Mouse (Mus musculus): Measurements from ENCODE around the gene Crtc2. TPM values are rescaled to one million over a fixed set of nuclear protein-coding genes. Genes with fewer than 3 reads are reported as not detected.
A peak's percentile ranks its signal among the peaks of the same experiment; 100 is the strongest.
"Not testable (repeated sequence)": the region's sequence is repeated elsewhere in the genome, so short reads cannot be mapped to it uniquely, and the experiment has no call there.

Crtc2 gene
- polyA plus RNA-seq, 2 experiments: 17.5 to 71.8 TPM

- no peak for TF ChIP-seq POLR2A (IDR thresholded peaks at IDR 0.05; ENCODE audit: borderline replicate concordance, extremely low read depth, insufficient read depth, insufficient read length)
- no peaks in the 10 kb centered on the region for H3K27me3 ChIP-seq (ENCODE audit: control insufficient read depth, insufficient read depth, low read length)
- WGBS: 85% methylated on average over 6 of the region's 6 CpGs
- H3K4me2 ChIP-seq (replicated peaks; ENCODE audit: low read depth, low read length, severe bottlenecking): no peak overlapping the region
- DNase-seq (ENCODE audit: low spot score): no peak
- H3K9me3 ChIP-seq (ENCODE audit: control insufficient read depth, low read length): no peaks in the 10 kb centered on the region
- no peak overlapping the region for H3K27ac ChIP-seq (replicated peaks; ENCODE audit: low read depth, low read length)
- no peak overlapping the region for H3K4me3 ChIP-seq (replicated peaks; ENCODE audit: low read length)
- H3K9ac ChIP-seq (ENCODE audit: low read depth, low read length, severe bottlenecking): no peak overlapping the region
- no peak for ATAC-seq (ENCODE audit: low FRiP score, low read depth)
- H3K36me3 ChIP-seq (ENCODE audit: control insufficient read depth, insufficient read depth, low read length): peaks cover 21% of the 10 kb centered on the region
- peaks cover 17% of the 10 kb centered on the region for H3K4me1 ChIP-seq (ENCODE audit: control insufficient read depth, insufficient read depth, low read length)
These were observed 3.2 kb upstream of the Crtc2 start for GRCm38 (mm10) chr3:90250791-90251190.

- H3K27me3 ChIP-seq (ENCODE audit: control insufficient read depth, insufficient read depth, low read length); H3K9me3 ChIP-seq (ENCODE audit: control insufficient read depth, low read length); ATAC-seq (ENCODE audit: low FRiP score, low read depth); H3K9ac ChIP-seq (ENCODE audit: low read depth, low read length, severe bottlenecking); DNase-seq (ENCODE audit: low spot score); H3K27ac ChIP-seq (replicated peaks; ENCODE audit: low read depth, low read length); H3K4me3 ChIP-seq (replicated peaks; ENCODE audit: low read length); H3K4me2 ChIP-seq (replicated peaks; ENCODE audit: low read depth, low read length, severe bottlenecking): not testable (repeated sequence)
- peaks cover 17% of the 10 kb centered on the region for H3K4me1 ChIP-seq (ENCODE audit: control insufficient read depth, insufficient read depth, low read length)
- H3K36me3 ChIP-seq (ENCODE audit: control insufficient read depth, insufficient read depth, low read length): peaks cover 23% of the 10 kb centered on the region
- 95% methylated on average over 6 of the region's 12 CpGs for WGBS
These were observed 2.2 kb upstream of the Crtc2 start for GRCm38 (mm10) chr3:90251731-90252226.

DNA sequence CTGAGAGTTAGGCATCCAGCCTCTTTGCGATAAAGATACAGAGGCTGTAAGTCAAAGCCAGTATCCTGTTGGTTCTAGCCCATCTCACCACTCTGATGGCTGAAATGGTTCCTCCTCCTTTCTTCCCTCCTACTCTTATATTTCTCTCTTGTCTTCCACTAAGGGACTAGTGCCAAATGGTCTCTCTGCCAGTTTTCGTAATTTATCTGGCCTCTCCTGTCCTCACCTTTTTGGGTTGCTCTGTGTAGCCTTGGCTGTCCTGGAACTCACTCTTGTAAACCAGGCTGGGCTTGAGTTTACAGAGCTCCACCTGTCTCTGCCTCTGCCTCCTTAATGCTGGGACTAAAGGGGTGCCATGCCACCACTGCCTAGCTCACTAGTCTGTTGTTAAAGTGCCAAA, 1.3 kb upstream of the Crtc2 start:
- DNase-seq (ENCODE audit: low spot score); ATAC-seq (ENCODE audit: low FRiP score, low read depth); H3K27ac ChIP-seq (replicated peaks; ENCODE audit: low read depth, low read length); H3K4me3 ChIP-seq (replicated peaks; ENCODE audit: low read length); H3K27me3 ChIP-seq (ENCODE audit: control insufficient read depth, insufficient read depth, low read length); H3K4me2 ChIP-seq (replicated peaks; ENCODE audit: low read depth, low read length, severe bottlenecking); H3K9ac ChIP-seq (ENCODE audit: low read depth, low read length, severe bottlenecking); H3K9me3 ChIP-seq (ENCODE audit: control insufficient read depth, low read length): not testable (repeated sequence)
- Histone ChIP-seq H3K4me1 (ENCODE audit: control insufficient read depth, insufficient read depth, low read length) (peaks cover 14% of the 10 kb centered on the region), H3K36me3 (ENCODE audit: control insufficient read depth, insufficient read depth, low read length) (peaks cover 32% of the 10 kb centered on the region)
- 88% methylated on average over 2 of the region's 2 CpGs for WGBS

- not testable (repeated sequence) for DNase-seq (ENCODE audit: low spot score); H3K27me3 ChIP-seq (ENCODE audit: control insufficient read depth, insufficient read depth, low read length); H3K9ac ChIP-seq (ENCODE audit: low read depth, low read length, severe bottlenecking); ATAC-seq (ENCODE audit: low FRiP score, low read depth); H3K4me2 ChIP-seq (replicated peaks; ENCODE audit: low read depth, low read length, severe bottlenecking); H3K4me3 ChIP-seq (replicated peaks; ENCODE audit: low read length); H3K27ac ChIP-seq (replicated peaks; ENCODE audit: low read depth, low read length); H3K9me3 ChIP-seq (ENCODE audit: control insufficient read depth, low read length)
- WGBS: 75% methylated on average over 1 of the region's 1 CpGs
- H3K36me3 ChIP-seq (ENCODE audit: control insufficient read depth, insufficient read depth, low read length): peaks cover 36% of the 10 kb centered on the region
- H3K4me1 ChIP-seq (ENCODE audit: control insufficient read depth, insufficient read depth, low read length): peaks cover 13% of the 10 kb centered on the region
These were observed 789 bp upstream of the Crtc2 start for GRCm38 (mm10) chr3:90253174-90253573.

GRCm38 (mm10) chr3:90254419-90255193, 643 bp downstream of the Crtc2 start:
- ATAC-seq (ENCODE audit: low FRiP score, low read depth) (peak; percentile 53), DNase-seq (ENCODE audit: low spot score) (no peak)
- TF ChIP-seq POLR2A (IDR thresholded peaks at IDR 0.05; ENCODE audit: borderline replicate concordance, extremely low read depth, insufficient read depth, insufficient read length): no peak
- Histone ChIP-seq H3K36me3 (ENCODE audit: control insufficient read depth, insufficient read depth, low read length) (peaks cover 47% of the 10 kb centered on the region), H3K27ac (replicated peaks; ENCODE audit: low read depth, low read length) (peak overlapping the region; percentile 79), H3K9me3 (ENCODE audit: control insufficient read depth, low read length) (no peaks in the 10 kb centered on the region), H3K4me2 (replicated peaks; ENCODE audit: low read depth, low read length, severe bottlenecking) (peak overlapping the region; percentile 76), H3K4me1 (ENCODE audit: control insufficient read depth, insufficient read depth, low read length) (peaks cover 7% of the 10 kb centered on the region), H3K9ac (ENCODE audit: low read depth, low read length, severe bottlenecking) (peak overlapping the region; percentile 83), H3K4me3 (replicated peaks; ENCODE audit: low read length) (peak overlapping the region; percentile 65), H3K27me3 (ENCODE audit: control insufficient read depth, insufficient read depth, low read length) (no peaks in the 10 kb centered on the region)
- 1% methylated on average over 40 of the region's 41 CpGs for WGBS

All from limb, embryonic 14.5 days (tissue).